Mouse (Mus musculus) gastrocnemius, adult 2 months (tissue): ENCODE data around the gene Tlk1. TPM values are rescaled to one million over a fixed set of nuclear protein-coding genes. Genes with fewer than 3 reads are reported as not detected.

ENCODE experiments used
- DNase-seq: peaks from one replicate; pipeline ENCODE4 v3.0.0; 2022
- H3K27ac ChIP-seq: fragments of 200-600 bp; 2 replicates; pipeline ENCODE4 v1.8.1; 2022; ENCODE audit warnings: mild to moderate bottlenecking
- H3K4me3 ChIP-seq: fragments of 200-600 bp; 2 replicates; pipeline ENCODE4 v1.8.1; 2022; ENCODE audit warnings: mild to moderate bottlenecking, moderate library complexity
- CTCF ChIP-seq: fragments of 200-600 bp; IDR thresholded peaks from 2 replicates; pipeline ENCODE4 v1.8.1; 2022; ENCODE audit warnings: antibody characterized with exemption, mild to moderate bottlenecking, moderate library complexity
- intact Hi-C: fragments of 180-260 bp; cut with DNase I; formaldehyde crosslinking; loops from one replicate; pipeline ENCODE4 v1.15.1; 2025
- total RNA-seq, 2 experiments: library from RNA; stranded (reverse); gene quantifications; 2 replicates each; pipeline ENCODE4 v1.2.3; 2021

The Tlk1 gene
- total RNA-seq, 2 experiments from 2014 or later: 39.1 to 46.5 TPM

GRCm38 (mm10) chr2:70852186-70852795 lies 26.8 kb upstream of the Tlk1 start:
- TF ChIP-seq CTCF: no peak
- no peak for DNase-seq
- no peak overlapping the region for H3K27ac ChIP-seq
- intact Hi-C loops: no loop called here
- no peak overlapping the region; the same call in 1 of the 2 replicates for H3K4me3 ChIP-seq

- Histone ChIP-seq H3K4me3 (no peak overlapping the region), H3K27ac (no peak overlapping the region)
- DNase-seq: no peak
- intact Hi-C loops: no loop called here
- no peak for TF ChIP-seq CTCF
These were observed 20.3 kb upstream of the Tlk1 start for GRCm38 (mm10) chr2:70845871-70846270.

- TF ChIP-seq CTCF: no peak
- no peak overlapping the region for H3K27ac ChIP-seq
- no peak for DNase-seq
- intact Hi-C loops: no loop called here
- no peak overlapping the region for H3K4me3 ChIP-seq
These were observed 19.3 kb upstream of the Tlk1 start for GRCm38 (mm10) chr2:70844694-70845395.

- DNase-seq: peak; percentile 79
- Histone ChIP-seq H3K4me3 (no peak overlapping the region), H3K27ac (peak overlapping the region; percentile 73)
- TF ChIP-seq CTCF: no peak
- intact Hi-C loops: no loop called here
These were observed 16.6 kb upstream of the Tlk1 start for GRCm38 (mm10) chr2:70842049-70842618.

- peak; percentile 17 for DNase-seq
- no peak for TF ChIP-seq CTCF
- Histone ChIP-seq H3K27ac (no peak overlapping the region), H3K4me3 (no peak overlapping the region)
- intact Hi-C loops: no loop called here
These were observed 13.1 kb upstream of the Tlk1 start for GRCm38 (mm10) chr2:70838536-70839216.

- intact Hi-C loops: no loop called here
- no peak overlapping the region for H3K4me3 ChIP-seq
- no peak overlapping the region for H3K27ac ChIP-seq
- TF ChIP-seq CTCF: no peak
- DNase-seq: no peak
These were observed 10.8 kb upstream of the Tlk1 start for GRCm38 (mm10) chr2:70836306-70836651.

GRCm38 (mm10) chr2:70835641-70836305 lies 10.2 kb upstream of the Tlk1 start:
- Histone ChIP-seq H3K4me3 (no peak overlapping the region), H3K27ac (no peak overlapping the region)
- intact Hi-C loops: no loop called here
- no peak for TF ChIP-seq CTCF
- no peak for DNase-seq

GRCm38 (mm10) chr2:70835209-70835608 lies 9.7 kb upstream of the Tlk1 start:
- intact Hi-C loops: no loop called here
- H3K4me3 ChIP-seq: no peak overlapping the region

GRCm38 (mm10) chr2:70833261-70833660 lies 7.7 kb upstream of the Tlk1 start:
- no peak overlapping the region for H3K4me3 ChIP-seq
- no peak overlapping the region for H3K27ac ChIP-seq
- intact Hi-C loops: no loop called here
- no peak for TF ChIP-seq CTCF
- no peak for DNase-seq

More at GRCm38 (mm10) chr2:70835209-70835608, 9.7 kb upstream of the Tlk1 start:
- H3K27ac ChIP-seq: no peak overlapping the region
- TF ChIP-seq CTCF: no peak
- no peak for DNase-seq

GRCm38 (mm10) chr2:70831709-70832350 lies 6.3 kb upstream of the Tlk1 start:
- Histone ChIP-seq H3K27ac (no peak overlapping the region), H3K4me3 (no peak overlapping the region)
- intact Hi-C loops: no loop called here
- no peak for TF ChIP-seq CTCF
- DNase-seq: no peak

- intact Hi-C loops: no loop called here
- TF ChIP-seq CTCF: no peak
- no peak for DNase-seq
- no peak overlapping the region for H3K4me3 ChIP-seq
- H3K27ac ChIP-seq: no peak overlapping the region
These were observed 5.2 kb upstream of the Tlk1 start for GRCm38 (mm10) chr2:70830683-70831082.

- no peak overlapping the region for H3K27ac ChIP-seq
- no peak overlapping the region for H3K4me3 ChIP-seq
- no peak for TF ChIP-seq CTCF
- intact Hi-C loops: no loop called here
- DNase-seq: no peak
These were observed 4.5 kb upstream of the Tlk1 start for GRCm38 (mm10) chr2:70829946-70830610.
